Mouse (Mus musculus) stomach, embryonic 15.5 days (tissue): ENCODE data around the gene Nr2f1. TPM values are rescaled to one million over a fixed set of nuclear protein-coding genes. Genes with fewer than 3 reads are reported as not detected.

ENCODE experiments used
- ATAC-seq: fragments of 200-750 bp; cut with Nextera tagmentation; 2 replicates; pipeline ENCODE4 v1.8.0; 2017; ENCODE audit warnings: low read depth, moderate number of reproducible peaks, moderate TSS enrichment; ENCODE audit not compliant: insufficient read depth, low FRiP score
- H3K27ac ChIP-seq: fragments of 300-500 bp; sonication (generic); 2 replicates; pipeline ENCODE4 v1.5.1; 2015; ENCODE audit warnings: mild to moderate bottlenecking, inconsistent platforms
- H3K27me3 ChIP-seq: fragments of 300-500 bp; sonication (generic); replicated peaks from 2 replicates; pipeline ENCODE4 v1.6.1; 2015; ENCODE audit warnings: inconsistent platforms
- H3K36me3 ChIP-seq: fragments of 300-500 bp; sonication (generic); 2 replicates; pipeline ENCODE4 v1.6.1; 2015; ENCODE audit warnings: inconsistent platforms
- H3K4me1 ChIP-seq: fragments of 300-500 bp; sonication (generic); 2 replicates; pipeline ENCODE4 v1.6.1; 2015; ENCODE audit warnings: inconsistent platforms
- H3K4me2 ChIP-seq: fragments of 300-500 bp; sonication (generic); 2 replicates; pipeline ENCODE4 v1.6.1; 2015; ENCODE audit warnings: mild to moderate bottlenecking, inconsistent platforms
- H3K4me3 ChIP-seq: fragments of 300-500 bp; sonication (generic); replicated peaks from 2 replicates; pipeline ENCODE4 v1.5.1; 2015; ENCODE audit warnings: inconsistent platforms
- H3K9ac ChIP-seq: fragments of 300-500 bp; sonication (generic); 2 replicates; pipeline ENCODE4 v1.6.1; 2015; ENCODE audit warnings: inconsistent platforms
- H3K9me3 ChIP-seq: fragments of 300-500 bp; sonication (generic); 2 replicates; pipeline ENCODE4 v1.6.1; 2016; ENCODE audit warnings: inconsistent platforms
- WGBS: fragments of 180-500 bp; shearing (Covaris S2); methylation state at CpG from one replicate; pipeline ENCODE4 v1.1.7; 2015; 5-methylcytosine and 5-hydroxymethylcytosine counted together
- polyA plus RNA-seq: library from polyadenylated mRNA; unstranded; fragments of >200 nt; fragmentation: Nextera tagmentation; extraction: Ambion mirVana; gene quantifications from 2 replicates; pipeline ENCODE4 v1.2.1, GENCODE M21; 2015

Nr2f1 gene
- polyA plus RNA-seq, 1 experiment from 2014 or later = 11.6 TPM

GRCm38 (mm10) chr13:78198391-78198870 is 1.1 kb downstream of the Nr2f1 start:
- Histone ChIP-seq H3K4me1 (0 out of 2 replicates have a peak, but pooled peaks cover 7% of the 10 kb centered on the region), H3K27ac (peak overlapping the region; percentile 94), H3K27me3 (peaks cover 27% of the 10 kb centered on the region), H3K4me2 (peak overlapping the region; percentile 76), H3K4me3 (peak overlapping the region; percentile 69), H3K36me3 (no peaks in the 10 kb centered on the region), H3K9me3 (no peaks in the 10 kb centered on the region), H3K9ac (peak overlapping the region; percentile 57)
- no peak for ATAC-seq
- under 1% methylated on average over 21 of the region's 63 CpGs for WGBS

- H3K27ac ChIP-seq = peak overlapping the region; percentile 94
- H3K4me3 ChIP-seq = peak overlapping the region; percentile 69
- H3K27me3 ChIP-seq = peaks cover 24% of the 10 kb centered on the region
- 0 out of 2 replicates have a peak, but pooled peaks cover 7% of the 10 kb centered on the region for H3K4me1 ChIP-seq
- H3K36me3 ChIP-seq = no peaks in the 10 kb centered on the region
- H3K4me2 ChIP-seq = peak overlapping the region; percentile 76
- under 1% methylated on average over 29 of the region's 33 CpGs for WGBS
- H3K9me3 ChIP-seq = no peaks in the 10 kb centered on the region
- peak overlapping the region; percentile 57; the same call in 1 of the 2 replicates for H3K9ac ChIP-seq
- no peak for ATAC-seq
These were observed 1.7 kb downstream of the Nr2f1 start for GRCm38 (mm10) chr13:78197819-78198390.

GRCm38 (mm10) chr13:78197286-78197818 is 2.2 kb downstream of the Nr2f1 start:
- ATAC-seq = no peak
- H3K4me3 ChIP-seq = peak overlapping the region; percentile 69
- 1% methylated on average over 9 of the region's 9 CpGs for WGBS
- H3K36me3 ChIP-seq = no peaks in the 10 kb centered on the region
- peak overlapping the region; percentile 94 for H3K27ac ChIP-seq
- peak overlapping the region; percentile 57; the same call in 1 of the 2 replicates for H3K9ac ChIP-seq
- H3K4me2 ChIP-seq = peak overlapping the region; percentile 76
- peaks cover 23% of the 10 kb centered on the region for H3K27me3 ChIP-seq
- 0 out of 2 replicates have a peak, but pooled peaks cover 7% of the 10 kb centered on the region for H3K4me1 ChIP-seq
- no peaks in the 10 kb centered on the region for H3K9me3 ChIP-seq

GRCm38 (mm10) chr13:78196236-78196796 is 3.2 kb downstream of the Nr2f1 start:
- no peaks in the 10 kb centered on the region for H3K9me3 ChIP-seq
- H3K27me3 ChIP-seq = peaks cover 18% of the 10 kb centered on the region
- ATAC-seq = no peak
- H3K4me1 ChIP-seq = 0 out of 2 replicates have a peak, but pooled peaks cover 4% of the 10 kb centered on the region
- peak overlapping the region; percentile 57; the same call in 1 of the 2 replicates for H3K4me2 ChIP-seq
- WGBS = 36% methylated on average over 7 of the region's 7 CpGs
- H3K4me3 ChIP-seq = peak overlapping the region; percentile 40
- no peak overlapping the region for H3K27ac ChIP-seq
- no peaks in the 10 kb centered on the region for H3K36me3 ChIP-seq
- no peak overlapping the region for H3K9ac ChIP-seq

DNA sequence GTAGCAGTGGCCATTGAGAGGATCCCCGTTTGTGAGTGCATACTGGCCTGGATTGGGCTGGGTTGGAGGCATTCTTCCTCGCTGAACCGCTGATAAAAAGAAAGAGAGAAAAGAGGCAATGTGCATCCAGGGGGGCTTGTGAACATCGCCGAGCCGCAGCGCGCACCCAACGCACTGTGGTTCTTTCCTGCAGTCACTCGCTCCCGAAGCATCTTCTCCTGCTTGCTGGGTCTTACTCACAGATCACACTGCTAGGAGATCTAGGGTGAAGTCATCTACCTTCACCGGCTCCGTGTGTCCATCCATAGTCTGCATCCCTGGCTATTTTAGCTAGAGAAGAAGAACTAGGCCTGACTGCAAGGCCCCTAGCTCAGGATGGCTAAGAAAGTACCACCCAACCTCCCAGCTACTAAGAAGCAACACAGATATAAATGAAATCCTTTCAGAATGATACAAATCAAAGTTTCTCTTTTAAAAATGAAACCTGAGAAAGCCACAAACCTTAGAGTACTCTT is 3.9 kb downstream of the Nr2f1 start:
- WGBS = 15% methylated on average over 13 of the region's 13 CpGs
- Histone ChIP-seq H3K27me3 (peaks cover 18% of the 10 kb centered on the region), H3K36me3 (no peaks in the 10 kb centered on the region), H3K4me1 (0 out of 2 replicates have a peak, but pooled peaks cover 4% of the 10 kb centered on the region), H3K9ac (peak overlapping the region; percentile 6; the same call in 1 of the 2 replicates), H3K4me3 (peak overlapping the region; percentile 40), H3K4me2 (peak overlapping the region; percentile 57), H3K9me3 (no peaks in the 10 kb centered on the region), H3K27ac (no peak overlapping the region)
- ATAC-seq = no peak

- peak overlapping the region; percentile 40 for H3K4me3 ChIP-seq
- peak overlapping the region; percentile 11; the same call in 1 of the 2 replicates for H3K27ac ChIP-seq
- WGBS = 9% methylated on average over 64 of the region's 64 CpGs
- H3K9me3 ChIP-seq = no peaks in the 10 kb centered on the region
- peak overlapping the region; percentile 18; the same call in 1 of the 2 replicates for H3K9ac ChIP-seq
- H3K4me2 ChIP-seq = peak overlapping the region; percentile 57
- no peak for ATAC-seq
- no peaks in the 10 kb centered on the region for H3K36me3 ChIP-seq
- H3K27me3 ChIP-seq = peaks cover 18% of the 10 kb centered on the region
- 0 out of 2 replicates have a peak, but pooled peaks cover 4% of the 10 kb centered on the region for H3K4me1 ChIP-seq
These were observed 4.5 kb downstream of the Nr2f1 start for GRCm38 (mm10) chr13:78194850-78195600.

DNA sequence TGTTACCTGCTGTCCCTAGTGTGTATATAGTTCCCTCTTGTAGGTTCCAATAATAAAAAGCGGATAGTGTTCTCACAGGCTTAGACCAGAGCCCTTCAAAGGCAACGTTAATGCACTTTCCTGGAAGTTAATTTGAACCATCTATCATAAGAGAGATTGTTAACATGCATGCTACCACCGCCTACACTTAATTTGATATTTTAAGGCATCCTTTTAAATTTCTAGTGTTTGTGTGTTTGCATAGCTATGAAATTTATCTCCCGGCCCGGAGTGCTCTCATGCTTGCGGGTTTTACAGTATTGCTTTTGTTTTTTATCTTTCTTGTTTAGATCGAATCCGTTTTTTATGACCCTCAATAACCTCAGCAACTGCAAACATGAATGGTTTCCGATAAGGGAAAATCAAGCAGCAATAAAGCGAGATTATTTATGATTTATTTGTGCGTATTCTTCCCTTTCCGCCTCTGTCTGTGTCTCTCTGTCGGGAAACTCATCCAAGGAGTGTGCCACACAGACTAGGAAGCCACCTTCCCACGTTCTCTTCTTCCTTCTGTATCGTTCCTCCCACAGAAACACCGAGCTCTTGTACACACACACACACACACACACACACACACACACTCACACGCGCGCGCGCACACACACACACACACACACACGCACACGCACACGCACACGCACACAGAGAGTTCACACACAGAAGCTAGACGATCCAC is 5.3 kb downstream of the Nr2f1 start:
- H3K4me3 ChIP-seq = peak overlapping the region; percentile 40
- H3K4me1 ChIP-seq = 0 out of 2 replicates have a peak, but pooled peaks cover 4% of the 10 kb centered on the region
- ATAC-seq = no peak
- peak overlapping the region; percentile 57 for H3K4me2 ChIP-seq
- H3K36me3 ChIP-seq = no peaks in the 10 kb centered on the region
- peak overlapping the region; percentile 11; the same call in 1 of the 2 replicates for H3K27ac ChIP-seq
- WGBS = 17% methylated on average over 24 of the region's 26 CpGs
- no peaks in the 10 kb centered on the region for H3K9me3 ChIP-seq
- peak overlapping the region; percentile 18; the same call in 1 of the 2 replicates for H3K9ac ChIP-seq
- H3K27me3 ChIP-seq = peaks cover 18% of the 10 kb centered on the region

- H3K9ac ChIP-seq = no peak overlapping the region
- H3K27ac ChIP-seq = no peak overlapping the region
- H3K4me3 ChIP-seq = no peak overlapping the region
- H3K4me1 ChIP-seq = 0 out of 2 replicates have a peak, but pooled peaks cover 4% of the 10 kb centered on the region
- H3K4me2 ChIP-seq = peak overlapping the region; percentile 57; the same call in 1 of the 2 replicates
- 33% methylated on average over 4 of the region's 4 CpGs for whole genome bisulfite sequencing
- H3K27me3 ChIP-seq = peaks cover 24% of the 10 kb centered on the region
- H3K36me3 ChIP-seq = no peaks in the 10 kb centered on the region
- no peak for ATAC-seq
- H3K9me3 ChIP-seq = no peaks in the 10 kb centered on the region
These were observed 6.3 kb downstream of the Nr2f1 start for GRCm38 (mm10) chr13:78193211-78193610.

GRCm38 (mm10) chr13:78189586-78189985 is 10.0 kb downstream of the Nr2f1 start:
- Histone ChIP-seq H3K36me3 (0 out of 2 replicates have a peak, but pooled peaks cover 2% of the 10 kb centered on the region), H3K4me1 (no peaks in the 10 kb centered on the region), H3K9ac (no peak overlapping the region), H3K27me3 (peaks cover 34% of the 10 kb centered on the region), H3K9me3 (no peaks in the 10 kb centered on the region), H3K27ac (no peak overlapping the region), H3K4me2 (no peak overlapping the region), H3K4me3 (no peak overlapping the region)
- 48% methylated on average over 10 of the region's 10 CpGs for WGBS
- ATAC-seq = no peak

DNA sequence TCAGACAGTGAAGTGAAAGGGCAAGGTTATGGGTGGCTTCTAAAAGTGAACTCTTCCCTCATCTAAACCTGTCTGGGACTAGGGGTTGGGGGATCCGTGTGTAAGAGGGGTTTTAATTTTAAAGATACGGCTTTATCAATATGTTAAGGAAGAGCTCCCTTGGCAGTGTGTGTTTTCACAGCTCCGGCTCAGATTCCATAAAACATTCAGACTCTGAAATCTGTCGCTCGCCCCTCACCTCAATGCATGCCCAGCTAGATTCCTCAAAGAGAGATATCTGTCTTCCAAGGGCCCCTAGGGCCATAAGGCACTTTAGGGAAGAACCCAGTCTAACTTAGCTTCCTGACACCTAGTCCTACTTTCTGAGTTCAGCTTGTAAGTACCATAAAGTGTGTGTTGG is 11.7 kb downstream of the Nr2f1 start:
- no peak overlapping the region for H3K27ac ChIP-seq
- ATAC-seq = no peak
- H3K27me3 ChIP-seq = peaks cover 28% of the 10 kb centered on the region
- no peak overlapping the region for H3K9ac ChIP-seq
- no peak overlapping the region for H3K4me2 ChIP-seq
- WGBS = 61% methylated on average over 5 of the region's 5 CpGs
- H3K9me3 ChIP-seq = no peaks in the 10 kb centered on the region
- H3K36me3 ChIP-seq = 0 out of 2 replicates have a peak, but pooled peaks cover 2% of the 10 kb centered on the region
- no peak overlapping the region for H3K4me3 ChIP-seq
- H3K4me1 ChIP-seq = no peaks in the 10 kb centered on the region
